Mouse (Mus musculus) lung, embryonic 14.5 days (tissue): ENCODE measurements around the gene Tcte2. TPM values are rescaled to one million over a fixed set of nuclear protein-coding genes. Genes with fewer than 3 reads are reported as not detected.

Experiments used
- ATAC-seq: fragments of 200-750 bp; cut with Nextera tagmentation; 2 replicates; pipeline ENCODE4 v1.8.0; 2017; ENCODE audit warnings: mild to moderate bottlenecking, moderate TSS enrichment, moderate library complexity; ENCODE audit not compliant: insufficient read depth
- DNase-seq: peaks from one replicate; pipeline ENCODE4 v3.0.0-alpha.2; 2015
- H3K27ac ChIP-seq: fragments of 300-500 bp; sonication (generic); 2 replicates; pipeline ENCODE4 v1.5.1; 2014; ENCODE audit warnings: low read depth, mild to moderate bottlenecking, moderate library complexity
- H3K27me3 ChIP-seq: fragments of 300-500 bp; sonication (generic); 2 replicates; pipeline ENCODE4 v1.6.1; 2014; ENCODE audit warnings: low read length, control low read depth; ENCODE audit not compliant: insufficient read depth
- H3K36me3 ChIP-seq: fragments of 300-500 bp; sonication (generic); 2 replicates; pipeline ENCODE4 v1.6.1; 2014; ENCODE audit warnings: control low read depth; ENCODE audit not compliant: insufficient read depth
- H3K4me1 ChIP-seq: fragments of 300-500 bp; sonication (generic); 2 replicates; pipeline ENCODE4 v1.6.1; 2014; ENCODE audit warnings: antibody characterized with exemption, control low read depth; ENCODE audit not compliant: insufficient read depth
- H3K4me2 ChIP-seq: fragments of 300-500 bp; sonication (generic); 2 replicates; pipeline ENCODE4 v1.6.1; 2014; ENCODE audit warnings: mild to moderate bottlenecking
- H3K4me3 ChIP-seq: fragments of 300-500 bp; sonication (generic); 2 replicates; pipeline ENCODE4 v1.5.1; 2014; ENCODE audit warnings: low read depth, low read length
- H3K9ac ChIP-seq: fragments of 300-500 bp; sonication (generic); 2 replicates; pipeline ENCODE4 v1.6.1; 2014
- H3K9me3 ChIP-seq: fragments of 300-500 bp; sonication (generic); 2 replicates; pipeline ENCODE4 v1.6.1; 2016; ENCODE audit warnings: low read depth, low read length, control low read depth
- CTCF ChIP-seq: IDR thresholded peaks from 2 replicates; pipeline ENCODE4 v1.5.1; 2016; ENCODE audit warnings: antibody characterized with exemption, low read depth
- WGBS: fragments of 180-500 bp; shearing (Covaris S2); extraction: QIAGEN DNeasy Blood & Tissue Kit; methylation state at CpG from one replicate; pipeline ENCODE4 v1.1.7; 2014; 5-methylcytosine and 5-hydroxymethylcytosine counted together
- polyA plus RNA-seq: library from polyadenylated mRNA; unstranded; fragments of >200 nt; fragmentation: Nextera tagmentation; extraction: Ambion mirVana; gene quantifications from 2 replicates; pipeline ENCODE4 v1.2.1, GENCODE M21; 2014

Gene Tcte2
- polyA plus RNA-seq, 1 experiment from 2014 or later = 5.8 TPM

DNA sequence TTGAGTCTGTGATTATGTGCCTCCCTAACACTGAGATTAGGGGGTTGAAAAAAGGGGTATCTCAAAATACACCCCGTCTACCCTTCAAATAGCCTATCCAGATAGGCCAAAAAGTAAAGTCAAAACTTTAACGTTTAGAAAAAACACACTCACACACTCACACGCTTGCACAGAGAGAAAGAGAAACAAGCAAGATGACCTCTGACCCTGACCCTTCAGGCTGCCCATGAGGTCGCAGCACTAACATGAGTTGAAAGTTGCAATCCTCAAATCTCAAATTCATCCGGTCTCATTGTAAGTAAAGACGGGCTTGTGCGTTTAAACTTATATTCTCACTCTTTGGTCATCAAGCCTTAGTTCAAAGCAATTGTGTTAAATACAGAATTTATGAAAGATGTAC lies 77.4 kb downstream of the Tcte2 start:
- peaks cover 3% of the 10 kb centered on the region; the same call in 1 of the 2 replicates for H3K4me1 ChIP-seq
- H3K9ac ChIP-seq = no peak overlapping the region
- no peak for ATAC-seq
- H3K27me3 ChIP-seq = no peaks in the 10 kb centered on the region
- no peak for DNase-seq
- H3K9me3 ChIP-seq = no peaks in the 10 kb centered on the region
- no peak overlapping the region for H3K4me3 ChIP-seq
- H3K27ac ChIP-seq = peak overlapping the region; percentile 80; the same call in 1 of the 2 replicates
- TF ChIP-seq CTCF = no peak
- H3K4me2 ChIP-seq = no peak overlapping the region
- no peaks in the 10 kb centered on the region for H3K36me3 ChIP-seq
- 59% methylated on average over 7 of the region's 7 CpGs for WGBS

DNA sequence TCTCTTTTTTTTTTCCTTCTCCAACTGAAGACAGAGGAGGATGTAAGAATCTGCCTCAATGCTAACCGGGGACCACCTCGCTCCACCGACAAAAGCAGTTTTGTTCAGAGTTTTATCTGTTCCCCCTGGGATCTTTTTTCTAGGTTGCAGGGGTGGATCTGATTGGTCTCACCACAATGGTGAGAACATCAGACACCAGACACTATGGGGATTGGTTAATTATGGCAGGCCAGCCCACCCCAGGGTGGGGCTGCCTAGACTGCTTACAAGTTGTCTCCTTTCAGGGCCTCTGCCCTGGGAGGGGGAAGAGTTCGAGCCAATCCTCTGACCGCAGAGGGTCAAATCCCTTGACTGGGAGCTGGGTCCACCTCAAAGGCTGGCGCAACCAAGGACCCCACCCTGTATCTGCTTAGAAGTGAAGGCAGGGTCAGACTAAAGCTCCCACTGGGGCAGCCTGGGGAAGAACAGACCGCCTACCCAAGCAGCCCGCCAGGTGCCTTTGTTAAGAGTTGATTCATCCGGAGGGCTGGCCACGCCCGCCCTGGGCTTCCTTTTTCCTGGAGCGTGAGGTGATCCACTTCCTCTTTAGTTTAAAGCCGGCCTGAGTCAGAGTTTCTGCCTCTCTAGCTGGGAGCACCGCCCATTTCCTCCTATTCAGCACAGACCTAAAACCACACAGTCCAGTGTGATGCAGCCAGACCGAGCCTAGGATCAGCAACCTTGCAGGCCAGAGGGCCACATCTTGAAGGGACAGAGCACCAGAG lies 78.0 kb downstream of the Tcte2 start:
- peak; percentile 89 for ATAC-seq

DNA sequence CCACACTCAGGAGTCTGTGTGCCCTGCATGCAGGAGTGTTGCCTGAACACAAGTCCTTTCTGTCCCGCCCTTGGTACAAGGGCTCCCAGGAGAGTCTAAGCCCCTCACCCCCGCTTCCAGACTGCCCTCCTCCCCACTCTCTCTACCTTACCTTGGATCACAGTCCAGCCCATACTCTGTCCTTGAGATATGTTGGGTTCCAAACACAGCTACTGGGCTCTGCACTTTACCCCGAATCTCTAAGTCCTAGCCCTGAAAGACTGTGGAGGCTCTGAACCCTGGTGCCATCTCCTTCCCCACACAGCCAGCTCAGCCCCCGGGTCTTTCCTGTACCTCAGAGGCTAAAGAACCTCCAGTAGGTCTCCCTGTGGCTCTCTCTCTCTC lies 78.6 kb downstream of the Tcte2 start:
- peak overlapping the region; percentile 48 for H3K4me2 ChIP-seq
- peaks cover 3% of the 10 kb centered on the region; the same call in 1 of the 2 replicates for H3K4me1 ChIP-seq
- H3K27me3 ChIP-seq = no peaks in the 10 kb centered on the region
- H3K36me3 ChIP-seq = no peaks in the 10 kb centered on the region
- 23% methylated on average over 4 of the region's 4 CpGs for WGBS
- ATAC-seq (0 out of 2 replicates have a peak, but pooled peaks have one; percentile 7), DNase-seq (no peak)
- no peak for TF ChIP-seq CTCF
- peak overlapping the region; percentile 30 for H3K4me3 ChIP-seq
- H3K9me3 ChIP-seq = no peaks in the 10 kb centered on the region
- H3K27ac ChIP-seq = peak overlapping the region; percentile 80
- peak overlapping the region; percentile 53 for H3K9ac ChIP-seq

More for the DNA sequence above, 78.0 kb downstream of the Tcte2 start:
- H3K4me2 ChIP-seq = peak overlapping the region; percentile 48
- H3K4me1 ChIP-seq = peaks cover 3% of the 10 kb centered on the region; the same call in 1 of the 2 replicates
- H3K9me3 ChIP-seq = no peaks in the 10 kb centered on the region
- 19% methylated on average over 15 of the region's 15 CpGs for WGBS
- peak overlapping the region; percentile 80 for H3K27ac ChIP-seq
- TF ChIP-seq CTCF = no peak
- peak overlapping the region; percentile 30 for H3K4me3 ChIP-seq
- DNase-seq = peak; percentile 84
- peak overlapping the region; percentile 53 for H3K9ac ChIP-seq
- no peaks in the 10 kb centered on the region for H3K27me3 ChIP-seq
- H3K36me3 ChIP-seq = no peaks in the 10 kb centered on the region

DNA sequence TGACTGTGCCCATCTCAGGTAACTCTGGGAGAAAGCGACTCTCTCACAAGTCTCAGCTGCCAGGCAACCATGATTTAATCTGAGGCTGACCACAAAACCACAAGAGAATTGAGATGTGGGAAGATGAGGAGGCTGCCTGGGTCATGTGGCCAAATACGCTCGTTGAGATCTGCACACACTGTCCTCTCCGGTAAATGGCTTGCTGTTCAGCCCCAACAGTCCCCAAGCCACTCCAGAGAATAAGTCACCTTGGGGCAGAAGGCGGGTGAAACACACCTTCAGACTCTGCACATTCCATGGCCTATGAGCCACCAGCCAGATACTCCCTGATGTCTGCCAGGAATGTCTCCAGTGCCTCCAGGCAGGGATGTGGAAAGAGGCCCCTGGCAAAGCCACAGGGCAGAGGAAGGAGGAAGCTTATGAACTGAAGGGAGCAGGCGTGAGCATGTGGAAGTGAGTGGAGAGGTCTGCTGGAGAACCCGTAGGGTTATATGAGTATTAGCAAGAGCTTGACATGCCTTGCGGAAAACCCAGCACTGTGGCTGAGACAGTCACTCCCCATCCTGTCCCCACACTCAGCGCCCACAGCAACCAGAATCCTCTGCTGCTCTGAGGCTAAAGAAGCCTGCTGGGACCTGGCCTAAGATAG lies 79.1 kb downstream of the Tcte2 start:
- H3K36me3 ChIP-seq = no peaks in the 10 kb centered on the region
- WGBS = 49% methylated on average over 9 of the region's 9 CpGs
- H3K27ac ChIP-seq = peak overlapping the region; percentile 80
- H3K4me2 ChIP-seq = peak overlapping the region; percentile 48
- H3K4me3 ChIP-seq = peak overlapping the region; percentile 30
- peaks cover under 1% of the 10 kb centered on the region; the same call in 1 of the 2 replicates for H3K4me1 ChIP-seq
- ATAC-seq (peak; percentile 30; the same call in 1 of the 2 replicates), DNase-seq (no peak)
- no peak for TF ChIP-seq CTCF
- H3K27me3 ChIP-seq = no peaks in the 10 kb centered on the region
- peak overlapping the region; percentile 53 for H3K9ac ChIP-seq
- no peaks in the 10 kb centered on the region for H3K9me3 ChIP-seq

DNA sequence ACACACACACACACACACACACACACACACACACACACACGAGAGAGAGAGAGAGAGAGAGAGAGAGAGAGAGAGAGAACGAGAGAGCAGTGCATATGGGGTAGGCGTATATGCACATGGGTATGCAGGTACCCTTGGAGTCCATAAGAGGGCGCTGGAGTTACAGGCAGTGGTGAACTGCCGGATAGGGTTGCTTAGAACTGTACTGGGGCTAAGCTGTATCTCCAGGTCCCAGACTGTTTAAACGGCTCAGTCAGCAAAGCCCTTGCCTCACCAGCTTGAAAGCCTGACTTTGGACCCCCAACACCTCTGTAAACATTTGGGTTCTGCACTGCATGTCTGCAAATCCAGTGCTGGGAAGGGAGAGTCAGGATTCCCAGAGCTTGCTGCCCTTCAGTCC lies 79.9 kb downstream of the Tcte2 start:
- Histone ChIP-seq H3K27me3 (no peaks in the 10 kb centered on the region), H3K9ac (no peak overlapping the region), H3K4me1 (no peaks in the 10 kb centered on the region; the same call in 1 of the 2 replicates), H3K36me3 (no peaks in the 10 kb centered on the region), H3K4me2 (peak overlapping the region; percentile 48), H3K27ac (0 out of 2 replicates have a peak overlapping the region, but pooled peaks have one; percentile 33), H3K4me3 (no peak overlapping the region), H3K9me3 (no peaks in the 10 kb centered on the region)
- DNase-seq (no peak), ATAC-seq (no peak)
- TF ChIP-seq CTCF = peak; percentile 58
- WGBS = 87% methylated on average over 5 of the region's 6 CpGs

DNA sequence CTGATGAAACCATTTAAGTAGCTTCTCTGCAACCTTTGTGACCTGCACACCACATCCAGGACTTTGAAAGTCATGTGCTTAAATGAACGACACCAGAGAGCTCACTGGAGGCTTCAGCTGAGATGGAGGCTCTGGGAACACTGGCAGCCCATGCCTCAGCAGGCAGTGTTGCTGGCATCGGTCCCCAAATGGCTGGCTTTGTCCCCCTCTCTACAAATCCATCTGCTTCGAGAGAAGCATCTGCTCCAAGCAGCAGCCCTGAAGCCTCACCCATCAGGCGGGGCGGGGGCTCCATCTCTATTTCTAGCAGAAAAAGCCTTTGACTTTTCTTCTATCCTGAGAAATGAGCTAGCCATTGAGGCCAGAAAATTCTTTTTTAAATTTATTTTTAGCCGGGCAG lies 80.5 kb downstream of the Tcte2 start:
- WGBS = 79% methylated on average over 6 of the region's 6 CpGs
- TF ChIP-seq CTCF = no peak
- Histone ChIP-seq H3K4me1 (no peaks in the 10 kb centered on the region; the same call in 1 of the 2 replicates), H3K4me3 (no peak overlapping the region), H3K27ac (no peak overlapping the region), H3K9ac (no peak overlapping the region), H3K4me2 (0 out of 2 replicates have a peak overlapping the region, but pooled peaks have one; percentile 7), H3K27me3 (no peaks in the 10 kb centered on the region), H3K36me3 (no peaks in the 10 kb centered on the region), H3K9me3 (no peaks in the 10 kb centered on the region)
- ATAC-seq (no peak), DNase-seq (no peak)

DNA sequence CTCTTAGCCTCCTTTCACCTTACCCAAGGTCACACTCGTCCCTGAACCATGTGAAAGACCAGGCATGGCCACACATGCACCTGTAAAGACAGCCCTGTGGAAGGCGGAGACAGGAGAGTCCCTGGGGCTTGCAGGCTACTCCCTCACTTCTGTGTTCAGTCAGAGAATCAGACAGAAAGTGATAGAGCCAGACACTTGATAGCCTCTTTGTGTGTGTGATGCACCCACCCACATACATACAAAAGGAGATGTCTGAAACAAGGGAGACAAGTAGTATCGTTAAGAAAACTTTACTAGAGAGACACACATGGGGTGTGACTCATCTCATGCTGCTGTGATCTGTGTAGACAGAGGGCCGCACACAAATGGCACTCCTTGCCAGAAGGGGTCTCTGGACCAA lies 81.3 kb downstream of the Tcte2 start:
- no peak for TF ChIP-seq CTCF
- DNase-seq (no peak), ATAC-seq (no peak)
- 77% methylated on average over 4 of the region's 4 CpGs for WGBS
- Histone ChIP-seq H3K9me3 (no peaks in the 10 kb centered on the region), H3K4me2 (no peak overlapping the region), H3K4me1 (no peaks in the 10 kb centered on the region; the same call in 1 of the 2 replicates), H3K9ac (no peak overlapping the region), H3K27ac (no peak overlapping the region), H3K27me3 (no peaks in the 10 kb centered on the region), H3K36me3 (no peaks in the 10 kb centered on the region), H3K4me3 (no peak overlapping the region)
